Mouse (Mus musculus): ENCODE measurements around the gene Large1. TPM values are rescaled to one million over a fixed set of nuclear protein-coding genes. Genes with fewer than 3 reads are reported as not detected.

The Large1 gene
- 3.4 TPM for polyA plus RNA-seq (2014; fragmentation: Illumina TruSeq; extraction: RNeasy Lipid Tissue Mini Kit (QIAGEN cat#74804); ENCODE audit: low replicate concordance)

DNA sequence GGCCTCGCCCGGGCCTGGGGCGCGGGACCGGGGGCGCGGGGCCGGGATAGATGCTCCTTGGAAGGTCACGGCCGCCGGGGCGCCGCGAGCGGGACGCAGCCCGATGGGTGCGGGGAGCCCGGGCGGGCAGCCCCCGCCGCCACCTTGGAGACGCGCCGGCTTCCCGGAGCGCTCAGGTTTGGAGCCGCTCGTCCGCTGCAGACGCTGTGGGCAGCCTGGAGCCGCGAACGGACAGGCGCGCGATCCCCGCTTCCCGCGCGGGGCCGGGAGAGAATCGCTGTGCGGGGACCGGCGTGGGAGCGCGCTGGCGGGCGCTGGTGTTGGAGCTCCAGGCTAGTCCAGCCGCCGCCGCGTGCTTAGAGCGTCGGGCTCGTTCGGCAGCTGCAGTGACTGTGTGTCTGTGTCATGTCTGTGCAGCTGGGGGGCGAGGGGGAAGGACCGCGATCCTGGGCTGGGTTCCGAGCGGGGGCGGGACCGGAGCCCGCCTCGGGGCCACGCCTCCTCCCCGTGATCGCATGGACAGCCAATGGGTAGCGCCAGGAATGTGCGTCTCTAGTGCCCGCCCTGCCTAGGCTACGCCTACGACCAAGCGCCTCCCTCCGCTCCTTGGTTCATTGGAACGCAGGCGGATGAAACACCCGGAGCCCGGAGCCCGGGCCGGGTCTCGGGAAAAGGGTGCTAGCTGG is at the start of gene Large1:
Large1 (minus strand) TSS at position 433 of the 686 bp plus-strand sequence.

